Mouse (Mus musculus): Measurements from ENCODE around the gene Nup54. TPM values are rescaled to one million over a fixed set of nuclear protein-coding genes. Genes with fewer than 3 reads are reported as not detected.

The Nup54 gene
- polyA plus RNA-seq, 1 experiment from 2014 or later: 55.5 TPM

- Histone ChIP-seq H3K36me3 (no peaks in the 10 kb centered on the region), H3K9me3 (no peaks in the 10 kb centered on the region), H3K27ac (peak overlapping the region; percentile 48; the same call in 1 of the 2 replicates), H3K4me3 (replicated peaks) (no peak overlapping the region), H3K9ac (no peak overlapping the region), H3K4me1 (replicated peaks) (peaks cover 18% of the 10 kb centered on the region; the same call in 1 of the 2 replicates), H3K4me2 (replicated peaks) (no peak overlapping the region), H3K27me3 (replicated peaks) (no peaks in the 10 kb centered on the region)
- 56% methylated on average over 6 of the region's 6 CpGs for WGBS
- ATAC-seq: no peak
These were observed 64.1 kb downstream of the Nup54 start for GRCm38 (mm10) chr5:92370891-92371290.

- Histone ChIP-seq H3K4me2 (replicated peaks) (no peak overlapping the region), H3K9ac (no peak overlapping the region), H3K9me3 (no peaks in the 10 kb centered on the region), H3K27ac (no peak overlapping the region), H3K27me3 (replicated peaks) (no peaks in the 10 kb centered on the region), H3K36me3 (no peaks in the 10 kb centered on the region), H3K4me3 (replicated peaks) (no peak overlapping the region), H3K4me1 (replicated peaks) (peaks cover 18% of the 10 kb centered on the region; the same call in 1 of the 2 replicates)
- WGBS: 57% methylated on average over 6 of the region's 6 CpGs
- ATAC-seq: no peak
These were observed 64.6 kb downstream of the Nup54 start for GRCm38 (mm10) chr5:92370392-92370791.

- peaks cover 18% of the 10 kb centered on the region; the same call in 1 of the 2 replicates for H3K4me1 ChIP-seq (replicated peaks)
- ATAC-seq: 0 out of 2 replicates have a peak, but pooled peaks have one; percentile 41
- no peaks in the 10 kb centered on the region for H3K36me3 ChIP-seq
- H3K27ac ChIP-seq: no peak overlapping the region
- WGBS: 58% methylated on average over 13 of the region's 13 CpGs
- no peaks in the 10 kb centered on the region for H3K27me3 ChIP-seq (replicated peaks)
- no peaks in the 10 kb centered on the region for H3K9me3 ChIP-seq
- no peak overlapping the region for H3K4me2 ChIP-seq (replicated peaks)
- H3K4me3 ChIP-seq (replicated peaks): no peak overlapping the region
- no peak overlapping the region for H3K9ac ChIP-seq
These were observed 65.6 kb downstream of the Nup54 start for GRCm38 (mm10) chr5:92369151-92369994.

- Histone ChIP-seq H3K9ac (no peak overlapping the region), H3K36me3 (no peaks in the 10 kb centered on the region), H3K4me3 (replicated peaks) (no peak overlapping the region), H3K27me3 (replicated peaks) (no peaks in the 10 kb centered on the region), H3K9me3 (no peaks in the 10 kb centered on the region), H3K4me2 (replicated peaks) (no peak overlapping the region), H3K4me1 (replicated peaks) (peaks cover 16% of the 10 kb centered on the region; the same call in 1 of the 2 replicates), H3K27ac (no peak overlapping the region)
- WGBS: 61% methylated on average over 10 of the region's 10 CpGs
- no peak for ATAC-seq
These were observed 66.6 kb downstream of the Nup54 start for GRCm38 (mm10) chr5:92368392-92368791.

GRCm38 (mm10) chr5:92366565-92366964, 68.5 kb downstream of the Nup54 start:
- WGBS: 37% methylated on average over 6 of the region's 6 CpGs
- peak overlapping the region; percentile 42; the same call in 1 of the 2 replicates for H3K4me2 ChIP-seq (replicated peaks)

More at GRCm38 (mm10) chr5:92366565-92366964, 68.5 kb downstream of the Nup54 start:
- Histone ChIP-seq H3K9ac (no peak overlapping the region), H3K27ac (no peak overlapping the region), H3K4me1 (replicated peaks) (peaks cover 16% of the 10 kb centered on the region; the same call in 1 of the 2 replicates), H3K9me3 (no peaks in the 10 kb centered on the region), H3K36me3 (no peaks in the 10 kb centered on the region), H3K27me3 (replicated peaks) (no peaks in the 10 kb centered on the region), H3K4me3 (replicated peaks) (no peak overlapping the region)
- peak; percentile 67 for ATAC-seq

Other genes starting within 250 kb of the Nup54 start
- gene U90926, start 219.8 kb downstream of the Nup54 start, polyA plus RNA-seq (2015; fragmentation: Nextera tagmentation; extraction: Ambion mirVana): not detected in 2 replicates
- 0.39 and 0.59 TPM in 2 replicates for gene Ppef2, start 178.9 kb downstream of the Nup54 start, polyA plus RNA-seq (2015; fragmentation: Nextera tagmentation; extraction: Ambion mirVana)
- gene Naaa, start 157.0 kb downstream of the Nup54 start, polyA plus RNA-seq (2015; fragmentation: Nextera tagmentation; extraction: Ambion mirVana): 24.2 and 26.8 TPM in 2 replicates
- 37.3 and 40.1 TPM in 2 replicates for gene Sdad1, start 124.7 kb downstream of the Nup54 start, polyA plus RNA-seq (2015; fragmentation: Nextera tagmentation; extraction: Ambion mirVana)
- 0.20 TPM in 1 of 2 replicates, not detected in the other for gene Cxcl9, start 107.1 kb downstream of the Nup54 start, polyA plus RNA-seq (2015; fragmentation: Nextera tagmentation; extraction: Ambion mirVana)
- 3.7 and 4.0 TPM in 2 replicates for gene Art3, start 103.4 kb downstream of the Nup54 start, polyA plus RNA-seq (2015; fragmentation: Nextera tagmentation; extraction: Ambion mirVana)
- 1.9 and 2.4 TPM in 2 replicates for gene Cxcl10, start 86.3 kb downstream of the Nup54 start, polyA plus RNA-seq (2015; fragmentation: Nextera tagmentation; extraction: Ambion mirVana)
- 12.4 and 13.1 TPM in 2 replicates for gene Scarb2, start 71.6 kb upstream of the Nup54 start, polyA plus RNA-seq (2015; fragmentation: Nextera tagmentation; extraction: Ambion mirVana)
- 0.23 TPM in 1 of 2 replicates, not detected in the other for gene Fam47e, start 119.8 kb upstream of the Nup54 start, polyA plus RNA-seq (2015; fragmentation: Nextera tagmentation; extraction: Ambion mirVana)
- 37.5 and 46.1 TPM in 2 replicates for gene Stbd1, start 167.8 kb upstream of the Nup54 start, polyA plus RNA-seq (2015; fragmentation: Nextera tagmentation; extraction: Ambion mirVana)
- gene Ccdc158, start 240.1 kb upstream of the Nup54 start, polyA plus RNA-seq (2015; fragmentation: Nextera tagmentation; extraction: Ambion mirVana): 0.91 and 1.1 TPM in 2 replicates
- gene Shroom3, start 248.2 kb upstream of the Nup54 start, polyA plus RNA-seq (2015; fragmentation: Nextera tagmentation; extraction: Ambion mirVana): 8.1 and 10.3 TPM in 2 replicates